Mouse (Mus musculus) ES-E14 (cell line): ENCODE results near the gene Chst3.

ENCODE experiments used
- CHD2 ChIP-seq: IDR thresholded peaks from 2 replicates; pipeline ENCODE4 v1.6.1; 2014; ENCODE audit warnings: mild to moderate bottlenecking, low read depth, low read length, inconsistent platforms
- HCFC1 ChIP-seq: IDR thresholded peaks from 2 replicates; pipeline ENCODE4 v1.6.1; 2012; ENCODE audit warnings: low read length, inconsistent platforms, borderline replicate concordance; ENCODE audit not compliant: insufficient read depth
- MAFK ChIP-seq: IDR thresholded peaks from 2 replicates; pipeline ENCODE4 v1.6.1; 2014; ENCODE audit warnings: mild to moderate bottlenecking, low read depth, low read length, inconsistent platforms; ENCODE audit not compliant: insufficient read depth
- ZC3H11A ChIP-seq: IDR thresholded peaks from 2 replicates; pipeline ENCODE4 v1.6.1; 2012; ENCODE audit warnings: low read depth, mild to moderate bottlenecking, inconsistent platforms, low read length, borderline replicate concordance
- ZNF384 ChIP-seq: IDR thresholded peaks from 2 replicates; pipeline ENCODE4 v1.6.1; 2012; ENCODE audit warnings: low read depth, low read length, inconsistent platforms

DNA sequence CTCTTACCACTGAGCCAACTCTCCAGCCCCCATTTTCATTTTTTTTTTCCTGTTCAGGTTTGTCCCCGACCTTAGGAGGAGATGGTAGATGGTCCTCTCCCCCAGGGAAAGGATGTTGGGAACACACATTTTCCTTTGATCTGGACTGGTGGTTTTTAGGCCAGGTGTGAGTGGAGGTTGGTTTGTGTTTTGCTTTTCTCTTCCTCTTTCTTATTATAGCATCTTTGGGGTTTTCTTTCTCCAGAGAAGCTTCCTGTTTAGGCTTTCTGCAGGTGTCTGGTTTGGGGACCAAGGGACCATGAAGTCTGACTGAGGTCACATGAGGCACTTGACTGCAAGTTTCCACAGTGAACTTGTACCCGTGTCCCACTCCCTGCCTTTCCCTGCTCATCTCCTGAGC, 50.8 kb downstream of the Chst3 start:
- TF ChIP-seq CHD2 (no peak), HCFC1 (no peak), MAFK (no peak), ZC3H11A (no peak), ZNF384 (no peak)
